In genomic region chr8:107384651-107385050, GRCm38 (mm10) we compare ENCODE assay signal across 23 mouse cellular contexts. TPM values are rescaled to one million over a fixed set of nuclear protein-coding genes. Genes with fewer than 3 reads are reported as not detected.
A peak's percentile ranks its signal among the peaks of the same experiment; 100 is the strongest.
DNase-seq lines count a peak whose midpoint lies in the region; ATAC-seq and TF ChIP-seq lines count a peak whose summit lies in the region.
"Had no signal": no experiment of that assay in that cellular context is flagged by ENCODE, and none has a peak within 500 bp of the region (broad histone marks: within the 10 kb centered on the region; RNA-seq: fewer than 3 reads in every experiment).

No protein-coding gene starts in this region.

- H3K4me3 ChIP-seq in heart, embryonic 15.5 days = no peak overlapping the region
- no peak overlapping the region for H3K4me3 ChIP-seq in heart, embryonic 12.5 days
- no peak overlapping the region for H3K4me3 ChIP-seq in liver, adult 2 months (ENCODE audit: insufficient read depth, low read depth, low read length)
- no peak overlapping the region for H3K4me3 ChIP-seq in liver, embryonic 12.5 days
- no peak overlapping the region for H3K4me3 ChIP-seq in midbrain, embryonic 11.5 days (ENCODE audit: low read depth, low read length)
- H3K4me3 ChIP-seq in midbrain, embryonic 13.5 days (replicated peaks) = no peak overlapping the region
- H3K4me3 ChIP-seq: embryonic facial prominence, embryonic 13.5 days; embryonic facial prominence, embryonic 15.5 days; erythroblast, embryonic 14.5 days; forebrain, embryonic 10.5 days; forebrain, embryonic 12.5 days had no signal

- peak; percentile 53 for DNase-seq in liver, adult 2 months (ENCODE audit: extremely low read depth, low read depth, low spot score)
- peak; percentile 12 for DNase-seq in midbrain, embryonic 11.5 days (ENCODE audit: low spot score, missing footprints)
- no peak for DNase-seq in adrenal gland, postnatal 36 days
- DNase-seq: adrenal gland, adult 8-10 months; cerebellum, adult 11 months; cerebellum, adult 18-20 months; cerebellum, adult 8-10 months; cerebellum, adult 9-11 months; cerebellum, postnatal 14 days; cerebellum, postnatal 36 days; embryo, embryonic 11 days had no signal

- no peak overlapping the region for H3K4me2 ChIP-seq in heart, embryonic 15.5 days
- no peak overlapping the region for H3K4me2 ChIP-seq in heart, embryonic 12.5 days
- no peak overlapping the region for H3K4me2 ChIP-seq in liver, embryonic 12.5 days
- no peak overlapping the region for H3K4me2 ChIP-seq in midbrain, embryonic 11.5 days
- no peak overlapping the region for H3K4me2 ChIP-seq in midbrain, embryonic 13.5 days (replicated peaks)
- H3K4me2 ChIP-seq: embryonic facial prominence, embryonic 13.5 days; embryonic facial prominence, embryonic 15.5 days; forebrain, embryonic 12.5 days had no signal

- no peaks in the 10 kb centered on the region for H3K79me2 ChIP-seq in liver, adult 2 months (ENCODE audit: control insufficient read depth, insufficient read depth, low read length)

- no peak for TF ChIP-seq CTCF in liver, adult 2 months (IDR thresholded peaks at IDR 0.05; ENCODE audit: low read depth, low read length)

- WGBS in heart, embryonic 15.5 days = 47% methylated on average over 5 of the region's 5 CpGs
- WGBS in heart, embryonic 12.5 days = 45% methylated on average over 5 of the region's 5 CpGs
- 33% methylated on average over 5 of the region's 5 CpGs for WGBS in liver, adult 2 months
- 45% methylated on average over 5 of the region's 5 CpGs for WGBS in liver, embryonic 12.5 days (ENCODE audit: insufficient replicate concordance)
- 73% methylated on average over 5 of the region's 5 CpGs for WGBS in midbrain, embryonic 11.5 days
- 69% methylated on average over 5 of the region's 5 CpGs for WGBS in midbrain, embryonic 13.5 days

- no peak for ATAC-seq in heart, embryonic 15.5 days (replicated peaks; ENCODE audit: insufficient number of reproducible peaks, insufficient read depth, low FRiP score, low read depth)
- ATAC-seq in heart, embryonic 12.5 days (ENCODE audit: insufficient number of reproducible peaks, low FRiP score) = no peak
- no peak for ATAC-seq in liver, embryonic 12.5 days
- ATAC-seq in midbrain, embryonic 11.5 days (ENCODE audit: low FRiP score) = no peak
- no peak for ATAC-seq in midbrain, embryonic 13.5 days
- ATAC-seq: activated CD4-positive, CD25-positive, alpha-beta regulatory T cell, adult 4 months; forebrain, embryonic 14.5 days; forebrain, embryonic 16.5 days had no signal

- H3K27me3 ChIP-seq in heart, embryonic 15.5 days = no peaks in the 10 kb centered on the region
- H3K27me3 ChIP-seq in heart, embryonic 12.5 days (replicated peaks) = no peaks in the 10 kb centered on the region
- H3K27me3 ChIP-seq in liver, adult 2 months (ENCODE audit: control insufficient read depth, insufficient read depth, low read length) = no peaks in the 10 kb centered on the region
- H3K27me3 ChIP-seq in liver, embryonic 12.5 days (replicated peaks) = no peaks in the 10 kb centered on the region
- H3K27me3 ChIP-seq in midbrain, embryonic 11.5 days (ENCODE audit: control insufficient read depth, insufficient read depth, low read length) = no peaks in the 10 kb centered on the region
- no peaks in the 10 kb centered on the region for H3K27me3 ChIP-seq in midbrain, embryonic 13.5 days
- H3K27me3 ChIP-seq: embryonic facial prominence, embryonic 13.5 days; embryonic facial prominence, embryonic 15.5 days; forebrain, embryonic 12.5 days had no signal

- no peak overlapping the region for H3K9ac ChIP-seq in heart, embryonic 15.5 days
- H3K9ac ChIP-seq in heart, embryonic 12.5 days = no peak overlapping the region
- H3K9ac ChIP-seq in liver, adult 2 months (ENCODE audit: low read depth, low read length) = no peak overlapping the region
- H3K9ac ChIP-seq in liver, embryonic 12.5 days = no peak overlapping the region
- H3K9ac ChIP-seq in midbrain, embryonic 11.5 days (ENCODE audit: low read length) = no peak overlapping the region
- H3K9ac ChIP-seq in midbrain, embryonic 13.5 days (replicated peaks) = no peak overlapping the region
- H3K9ac ChIP-seq: embryonic facial prominence, embryonic 13.5 days; embryonic facial prominence, embryonic 15.5 days; forebrain, embryonic 12.5 days had no signal

- TF ChIP-seq POLR2A in liver, adult 2 months (IDR thresholded peaks at IDR 0.05; ENCODE audit: extremely low read depth, insufficient read depth, low read length) = no peak

- H3K9me3 ChIP-seq in heart, embryonic 15.5 days (replicated peaks) = no peaks in the 10 kb centered on the region
- H3K9me3 ChIP-seq in heart, embryonic 12.5 days (replicated peaks) = no peaks in the 10 kb centered on the region; the same call in 1 of the 2 replicates
- H3K9me3 ChIP-seq in liver, embryonic 12.5 days (replicated peaks) = no peaks in the 10 kb centered on the region
- H3K9me3 ChIP-seq in midbrain, embryonic 11.5 days (ENCODE audit: control insufficient read depth, low read length) = no peaks in the 10 kb centered on the region
- H3K9me3 ChIP-seq in midbrain, embryonic 13.5 days = no peaks in the 10 kb centered on the region
- H3K9me3 ChIP-seq: embryonic facial prominence, embryonic 13.5 days; embryonic facial prominence, embryonic 15.5 days; forebrain, embryonic 10.5 days; forebrain, embryonic 12.5 days had no signal

- 0 out of 2 replicates have a peak overlapping the region, but pooled peaks have one; percentile 0 for H3K27ac ChIP-seq in heart, embryonic 15.5 days
- no peak overlapping the region for H3K27ac ChIP-seq in heart, embryonic 12.5 days (ENCODE audit: poor library complexity, severe bottlenecking)
- no peak overlapping the region for H3K27ac ChIP-seq in liver, adult 2 months (replicated peaks; ENCODE audit: insufficient read depth, low read depth, low read length)
- H3K27ac ChIP-seq in liver, embryonic 12.5 days = no peak overlapping the region
- no peak overlapping the region for H3K27ac ChIP-seq in midbrain, embryonic 11.5 days (ENCODE audit: low read depth, low read length)
- no peak overlapping the region for H3K27ac ChIP-seq in midbrain, embryonic 13.5 days
- H3K27ac ChIP-seq: embryonic facial prominence, embryonic 13.5 days; embryonic facial prominence, embryonic 15.5 days; forebrain, embryonic 10.5 days; forebrain, embryonic 12.5 days had no signal

- H3K4me1 ChIP-seq in heart, embryonic 15.5 days (replicated peaks) = peaks cover 32% of the 10 kb centered on the region
- H3K4me1 ChIP-seq in heart, embryonic 12.5 days (replicated peaks) = peaks cover 10% of the 10 kb centered on the region
- no peaks in the 10 kb centered on the region for H3K4me1 ChIP-seq in liver, adult 2 months (ENCODE audit: control insufficient read depth, insufficient read depth, low read length)
- peaks cover 9% of the 10 kb centered on the region for H3K4me1 ChIP-seq in liver, embryonic 12.5 days
- H3K4me1 ChIP-seq in midbrain, embryonic 11.5 days (ENCODE audit: control insufficient read depth, insufficient read depth, low read length) = no peaks in the 10 kb centered on the region
- H3K4me1 ChIP-seq in midbrain, embryonic 13.5 days (replicated peaks) = no peaks in the 10 kb centered on the region
- H3K4me1 ChIP-seq: forebrain, embryonic 10.5 days; forebrain, embryonic 12.5 days had no signal

- H3K36me3 ChIP-seq in heart, embryonic 15.5 days = peaks cover 8% of the 10 kb centered on the region
- peaks cover 12% of the 10 kb centered on the region for H3K36me3 ChIP-seq in heart, embryonic 12.5 days
- no peaks in the 10 kb centered on the region; the same call in 1 of the 2 replicates for H3K36me3 ChIP-seq in liver, adult 2 months (ENCODE audit: control insufficient read depth, insufficient read depth, low read length)
- peaks cover 5% of the 10 kb centered on the region for H3K36me3 ChIP-seq in liver, embryonic 12.5 days
- no peaks in the 10 kb centered on the region for H3K36me3 ChIP-seq in midbrain, embryonic 11.5 days (ENCODE audit: control insufficient read depth, insufficient read depth, low read length)
- peaks cover 9% of the 10 kb centered on the region for H3K36me3 ChIP-seq in midbrain, embryonic 13.5 days
- H3K36me3 ChIP-seq: forebrain, embryonic 12.5 days had no signal

RNA-seq across cellular contexts. Expression of gene Nqo1, which starts 18.4 kb away (rescaled TPM):
- polyA plus RNA-seq in heart, embryonic 15.5 days (2015; fragmentation: Nextera tagmentation; extraction: Ambion mirVana) = 10.7 and 28.0 TPM in 2 replicates
- 4.8 and 5.6 TPM in 2 replicates for polyA plus RNA-seq in heart, embryonic 12.5 days (2016; fragmentation: Nextera tagmentation; extraction: Ambion mirVana)
- 20.0 and 20.6 TPM in 2 replicates for total RNA-seq in liver, adult 2 months (2014; rRNA removed)
- 12.6 and 13.8 TPM in 2 replicates for polyA plus RNA-seq in liver, adult 2 months (2012; rRNA removed)
- polyA plus RNA-seq in liver, embryonic 12.5 days (2016; fragmentation: Nextera tagmentation; extraction: Ambion mirVana) = 16.5 and 17.2 TPM in 2 replicates
- polyA plus RNA-seq in midbrain, embryonic 11.5 days (2014; fragmentation: Nextera tagmentation; extraction: Ambion mirVana) = 6.7 and 7.9 TPM in 2 replicates
- polyA plus RNA-seq in midbrain, embryonic 13.5 days (2015; fragmentation: Nextera tagmentation; extraction: Ambion mirVana) = 3.3 and 3.7 TPM in 2 replicates
- total RNA-seq in adrenal gland, postnatal 36 days (2021) = 1 to 10 TPM; 4.5 to 6.1 TPM

RNA-seq across cellular contexts. Expression of gene Nob1, which starts 40.2 kb away (rescaled TPM):
- polyA plus RNA-seq in heart, embryonic 15.5 days (2015; fragmentation: Nextera tagmentation; extraction: Ambion mirVana) = 44.4 and 50.2 TPM in 2 replicates
- 47.0 and 50.5 TPM in 2 replicates for polyA plus RNA-seq in heart, embryonic 12.5 days (2016; fragmentation: Nextera tagmentation; extraction: Ambion mirVana)
- total RNA-seq in liver, adult 2 months (2014; rRNA removed) = 2.4 and 2.8 TPM in 2 replicates
- 11.2 and 14.3 TPM in 2 replicates for polyA plus RNA-seq in liver, adult 2 months (2012; rRNA removed)
- polyA plus RNA-seq in liver, embryonic 12.5 days (2016; fragmentation: Nextera tagmentation; extraction: Ambion mirVana) = 63.7 and 68.9 TPM in 2 replicates
- 69.5 and 81.7 TPM in 2 replicates for polyA plus RNA-seq in midbrain, embryonic 11.5 days (2014; fragmentation: Nextera tagmentation; extraction: Ambion mirVana)
- polyA plus RNA-seq in midbrain, embryonic 13.5 days (2015; fragmentation: Nextera tagmentation; extraction: Ambion mirVana) = 70.8 and 75.5 TPM in 2 replicates
- total RNA-seq in adrenal gland, postnatal 36 days (2021) = 10 to 100 TPM; 28.5 to 35.5 TPM

RNA-seq across cellular contexts. Expression of gene Wwp2, which starts 51.5 kb away (rescaled TPM):
- 27.5 and 40.4 TPM in 2 replicates for polyA plus RNA-seq in heart, embryonic 15.5 days (2015; fragmentation: Nextera tagmentation; extraction: Ambion mirVana)
- 37.6 and 40.7 TPM in 2 replicates for polyA plus RNA-seq in heart, embryonic 12.5 days (2016; fragmentation: Nextera tagmentation; extraction: Ambion mirVana)
- total RNA-seq in liver, adult 2 months (2014; rRNA removed) = 11.8 and 14.4 TPM in 2 replicates
- polyA plus RNA-seq in liver, adult 2 months (2012; rRNA removed) = 13.0 and 15.0 TPM in 2 replicates
- 37.9 and 39.0 TPM in 2 replicates for polyA plus RNA-seq in liver, embryonic 12.5 days (2016; fragmentation: Nextera tagmentation; extraction: Ambion mirVana)
- polyA plus RNA-seq in midbrain, embryonic 11.5 days (2014; fragmentation: Nextera tagmentation; extraction: Ambion mirVana) = 53.1 and 56.4 TPM in 2 replicates
- polyA plus RNA-seq in midbrain, embryonic 13.5 days (2015; fragmentation: Nextera tagmentation; extraction: Ambion mirVana) = 48.9 and 50.0 TPM in 2 replicates
- 10 to 100 TPM; 32.3 to 43.3 TPM for total RNA-seq in adrenal gland, postnatal 36 days (2021)

Comparison
In these comparisons a context has a peak if more than half of its experiments do, and no peak if none do; other contexts are left out.
1. DNase-seq: peak in liver, adult 2 months (single experiment) and midbrain, embryonic 11.5 days (single experiment); none in adrenal gland, postnatal 36 days (0 of 2).